Mouse (Mus musculus): ENCODE measurements around the gene Dab1. TPM values are rescaled to one million over a fixed set of nuclear protein-coding genes. Genes with fewer than 3 reads are reported as not detected.

Dab1 gene
- total and polyA plus RNA-seq, 3 experiments = not detected

- TF ChIP-seq SIN3A (IDR thresholded peaks at IDR 0.05; ENCODE audit: low read length) (no peak), GABPA (IDR thresholded peaks at IDR 0.05; ENCODE audit: low read depth, low read length) (no peak), MYC (IDR thresholded peaks at IDR 0.05; ENCODE audit: low read depth, low read length) (no peak), UBTF (IDR thresholded peaks at IDR 0.05; ENCODE audit: borderline replicate concordance, insufficient read depth, low read depth, low read length) (no peak), SMC3 (IDR thresholded peaks at IDR 0.05; ENCODE audit: low read depth, low read length) (no peak), E2F4 (IDR thresholded peaks at IDR 0.05; ENCODE audit: borderline replicate concordance, low read depth, low read length) (no peak), EP300 (IDR thresholded peaks at IDR 0.05; ENCODE audit: low read depth in 1 of 2, low read length in 2 of 2) (no peak), POLR2AphosphoS5 (IDR thresholded peaks at IDR 0.05; ENCODE audit: borderline replicate concordance, low read depth, low read length) (no peak), USF2 (IDR thresholded peaks at IDR 0.05; ENCODE audit: borderline replicate concordance in 1 of 2, insufficient read depth in 1 of 2, low read depth in 1 of 2, low read length in 2 of 2) (no peak)
- no peaks in the 10 kb centered on the region for H3K27me3 ChIP-seq (ENCODE audit: control insufficient read depth in 1 of 2, insufficient read depth in 2 of 2, low read length in 2 of 2)
- no peak overlapping the region for H3K27ac ChIP-seq (ENCODE audit: control insufficient read depth, low read depth, low read length)
- no peak overlapping the region for H3K4me3 ChIP-seq (ENCODE audit: control insufficient read depth in 1 of 2, insufficient read depth in 1 of 2, low read depth in 2 of 2, low read length in 2 of 2)
- H3K4me1 ChIP-seq (ENCODE audit: control insufficient read depth in 1 of 2, insufficient read depth in 2 of 2, low read length in 2 of 2) = no peaks in the 10 kb centered on the region
- H3K9me3 ChIP-seq (replicated peaks; ENCODE audit: insufficient read depth, low read length) = no peaks in the 10 kb centered on the region
- no peak for DNase-seq (ENCODE audit: low read depth, low spot score)
- H3K36me3 ChIP-seq (ENCODE audit: control insufficient read depth in 1 of 2, insufficient read depth in 2 of 2, low read length in 2 of 2) = no peaks in the 10 kb centered on the region
- no peaks in the 10 kb centered on the region for H3K79me2 ChIP-seq (ENCODE audit: control insufficient read depth, insufficient read depth, low read length, poor library complexity)
- H3K9ac ChIP-seq (ENCODE audit: control insufficient read depth, low read depth, low read length, poor library complexity, severe bottlenecking) = no peak overlapping the region
Measured at GRCm38 (mm10) chr4:104275260-104275659, 656.1 kb downstream of the Dab1 start.

- DNase-seq (ENCODE audit: low read depth, low spot score) = no peak
- TF ChIP-seq CHD1 (IDR thresholded peaks at IDR 0.05; ENCODE audit: low read depth, low read length) (no peak), TBP (IDR thresholded peaks at IDR 0.05; ENCODE audit: low read depth, low read length) (no peak), UBTF (IDR thresholded peaks at IDR 0.05; ENCODE audit: borderline replicate concordance, insufficient read depth, low read depth, low read length) (no peak), KAT2A (conservative IDR thresholded peaks at IDR 0.05; ENCODE audit: low read depth, low read length) (no peak), MXI1 (IDR thresholded peaks at IDR 0.05; ENCODE audit: low read depth, low read length) (no peak), SMC3 (IDR thresholded peaks at IDR 0.05; ENCODE audit: low read depth, low read length) (no peak), EP300 (IDR thresholded peaks at IDR 0.05; ENCODE audit: low read depth in 1 of 2, low read length in 2 of 2) (no peak), BHLHE40 (IDR thresholded peaks at IDR 0.05; ENCODE audit: borderline replicate concordance, low read depth, low read length) (no peak), MAX (IDR thresholded peaks at IDR 0.05; ENCODE audit: low read length) (no peak), GABPA (IDR thresholded peaks at IDR 0.05; ENCODE audit: low read depth, low read length) (no peak), RAD21 (IDR thresholded peaks at IDR 0.05; ENCODE audit: low read depth, low read length) (no peak), HCFC1 (IDR thresholded peaks at IDR 0.05; ENCODE audit: low read depth, low read length) (no peak), TAL1 (IDR thresholded peaks at IDR 0.05; ENCODE audit: low read length) (no peak), POLR2AphosphoS2 (IDR thresholded peaks at IDR 0.05; ENCODE audit: low read length) (no peak), POLR2AphosphoS5 (IDR thresholded peaks at IDR 0.05; ENCODE audit: borderline replicate concordance, low read depth, low read length) (no peak), USF1 (IDR thresholded peaks at IDR 0.05; ENCODE audit: low read depth, low read length) (no peak), JUND (IDR thresholded peaks at IDR 0.05; ENCODE audit: low read depth, low read length) (no peak), NRF1 (IDR thresholded peaks at IDR 0.05; ENCODE audit: insufficient read depth, low read depth, low read length, poor library complexity, severe bottlenecking) (no peak), USF2 (IDR thresholded peaks at IDR 0.05; ENCODE audit: borderline replicate concordance in 1 of 2, insufficient read depth in 1 of 2, low read depth in 1 of 2, low read length in 2 of 2) (no peak)
- H3K36me3 ChIP-seq (ENCODE audit: control insufficient read depth in 1 of 2, insufficient read depth in 2 of 2, low read length in 2 of 2) = no peaks in the 10 kb centered on the region
- no peaks in the 10 kb centered on the region for H3K27me3 ChIP-seq (ENCODE audit: control insufficient read depth in 1 of 2, insufficient read depth in 2 of 2, low read length in 2 of 2)
- no peak overlapping the region for H3K27ac ChIP-seq (ENCODE audit: control insufficient read depth, low read depth, low read length)
- H3K79me2 ChIP-seq (ENCODE audit: control insufficient read depth, insufficient read depth, low read length, poor library complexity) = no peaks in the 10 kb centered on the region
- no peak overlapping the region for H3K9ac ChIP-seq (ENCODE audit: control insufficient read depth, low read depth, low read length, poor library complexity, severe bottlenecking)
- no peaks in the 10 kb centered on the region for H3K4me1 ChIP-seq (ENCODE audit: control insufficient read depth in 1 of 2, insufficient read depth in 2 of 2, low read length in 2 of 2)
- H3K9me3 ChIP-seq (replicated peaks; ENCODE audit: insufficient read depth, low read length) = no peaks in the 10 kb centered on the region
- no peak overlapping the region for H3K4me3 ChIP-seq (ENCODE audit: control insufficient read depth in 1 of 2, insufficient read depth in 1 of 2, low read depth in 2 of 2, low read length in 2 of 2)
Measured at GRCm38 (mm10) chr4:104276916-104277315, 657.8 kb downstream of the Dab1 start.

Data from MEL (cell line).